Mouse (Mus musculus) left cerebral cortex, adult 2 months (tissue): ENCODE results near the gene Dhrs13. TPM values are rescaled to one million over a fixed set of nuclear protein-coding genes. Genes with fewer than 3 reads are reported as not detected.
A peak's percentile ranks its signal among the peaks of the same experiment; 100 is the strongest.

ENCODE experiments used
- DNase-seq, 2 experiments: peaks; one replicate each; pipeline ENCODE4 v3.0.0; 2021 to 2022; ENCODE audit warnings: low spot score in 2 of 2, mixed read lengths in 1 of 2; ENCODE audit errors: extremely low spot score in 1 of 2
- H3K27ac ChIP-seq: fragments of 200-600 bp; 2 replicates; pipeline ENCODE4 v1.8.1; 2022
- H3K4me3 ChIP-seq: fragments of 200-600 bp; 2 replicates; pipeline ENCODE4 v1.8.1; 2022
- CTCF ChIP-seq: fragments of 200-600 bp; IDR thresholded peaks from 2 replicates; pipeline ENCODE4 v1.8.1; 2022; ENCODE audit warnings: antibody characterized with exemption, mild to moderate bottlenecking, moderate library complexity
- intact Hi-C: fragments of 180-260 bp; cut with DNase I; formaldehyde crosslinking; loops from one replicate; pipeline ENCODE4 v1.15.1; 2025
- long read RNA-seq, 2 experiments: library from polyadenylated mRNA; stranded (forward); transcript quantifications; one replicate each; pipeline ENCODE4 v2.0.0; 2021; ENCODE audit warnings: borderline mapping rate in 2 of 2
- total RNA-seq, 2 experiments: library from RNA; stranded (reverse); gene quantifications; 2 replicates each; pipeline ENCODE4 v1.2.3; 2021

The Dhrs13 gene
- 1 to 10 TPM; 5.5 to 6.3 TPM for total RNA-seq
- long read RNA-seq, experiment 1, transcript Dhrs13-201 (5 exons, 1,779 nt), result major isoform, 5 of 7 reads
- long read RNA-seq, experiment 1, partial matches to known transcripts, result 0 of 7 reads
- long read RNA-seq, experiment 1, other reads (novel, unspliced or antisense), result 1 of 7 reads
- long read RNA-seq, experiment 2, transcript Dhrs13-201 (5 exons, 1,779 nt), result major isoform, 5 of 7 reads
- long read RNA-seq, experiment 2, partial matches to known transcripts, result 0 of 7 reads
- long read RNA-seq, experiment 2, other reads (novel, unspliced or antisense), result 1 of 7 reads

- DNase-seq, result peak; percentile 87 to 91
- peak within 1 kb of the TSS; percentile 57 for H3K4me3 ChIP-seq
- TF ChIP-seq CTCF, result peak; percentile 81
- H3K27ac ChIP-seq, result peak within 1 kb of the TSS; percentile 51
- intact Hi-C loops, result loop anchor here (5.0 kb wide), 1 partner anchor 45 kb away; no protein-coding TSS in a partner anchor
These were observed at the start of gene Dhrs13 for GRCm38 (mm10) chr11:78031947-78032808. Gene Dhrs13, plus strand, starts transcription at chr11:78032280.

- Histone ChIP-seq H3K4me3 (peak within 1 kb of the TSS; percentile 83), H3K27ac (peak within 1 kb of the TSS; percentile 100)
- intact Hi-C loops, result loop anchor here (1.0 to 10.0 kb wide), 2 partner anchors 201 to 488 kb away; partner anchors contain the start of genes Git1 and Rpl23a
- no peak for TF ChIP-seq CTCF
- DNase-seq, result peak; percentile 100
These were observed 49.6 kb upstream of the Dhrs13 start, which contains the start of gene Phf12 for GRCm38 (mm10) chr11:77982441-77982905. Gene Phf12, plus strand, starts transcription at chr11:77982754.

GRCm38 (mm10) chr11:77983191-77983936, 48.7 kb upstream of the Dhrs13 start:
- Histone ChIP-seq H3K27ac (peak overlapping the region; percentile 91), H3K4me3 (peak overlapping the region; percentile 83)
- TF ChIP-seq CTCF, result no peak
- intact Hi-C loops, result loop anchor here (10.0 kb wide), 1 partner anchor 489 kb away; the partner anchor contains the start of gene Git1
- DNase-seq, result peak; percentile 52 to 53

- DNase-seq, result peak; percentile 64 to 66
- TF ChIP-seq CTCF, result no peak; the same call in 1 of the 2 replicates
- Histone ChIP-seq H3K4me3 (peak overlapping the region; percentile 83), H3K27ac (peak overlapping the region; percentile 91)
- intact Hi-C loops, result loop anchor here (10.0 kb wide), 1 partner anchor 489 kb away; the partner anchor contains the start of gene Git1
These were observed 47.9 kb upstream of the Dhrs13 start for GRCm38 (mm10) chr11:77983937-77984835.

GRCm38 (mm10) chr11:77984836-77985231, 47.2 kb upstream of the Dhrs13 start:
- TF ChIP-seq CTCF, result no peak
- DNase-seq, result peak; percentile 32 to 55
- Histone ChIP-seq H3K27ac (peak overlapping the region; percentile 91), H3K4me3 (peak overlapping the region; percentile 83)
- intact Hi-C loops, result loop anchor here (5.0 to 10.0 kb wide), 2 partner anchors 47 to 490 kb away; partner anchors contain the start of genes Dhrs13 and Git1

GRCm38 (mm10) chr11:77985541-77986065, 46.5 kb upstream of the Dhrs13 start:
- H3K27ac ChIP-seq, result peak overlapping the region; percentile 91
- no peak for DNase-seq
- intact Hi-C loops, result loop anchor here (5.0 to 10.0 kb wide), 2 partner anchors 47 to 491 kb away; partner anchors contain the start of genes Dhrs13 and Git1
- peak overlapping the region; percentile 83 for H3K4me3 ChIP-seq
- TF ChIP-seq CTCF, result no peak

GRCm38 (mm10) chr11:77989071-77989690, 42.9 kb upstream of the Dhrs13 start:
- H3K4me3 ChIP-seq, result no peak overlapping the region
- no peak overlapping the region for H3K27ac ChIP-seq
- intact Hi-C loops, result loop anchor here (5.0 to 10.0 kb wide), 2 partner anchors 43 to 494 kb away; partner anchors contain the start of genes Dhrs13 and Git1
- no peak for TF ChIP-seq CTCF
- DNase-seq, result no peak

- no peak for TF ChIP-seq CTCF
- H3K4me3 ChIP-seq, result no peak overlapping the region
- DNase-seq, result no peak
- intact Hi-C loops, result no loop called here
- H3K27ac ChIP-seq, result no peak overlapping the region
These were observed 36.5 kb upstream of the Dhrs13 start for GRCm38 (mm10) chr11:77995556-77995955.

- intact Hi-C loops, result no loop called here
- no peak for TF ChIP-seq CTCF
- Histone ChIP-seq H3K4me3 (no peak overlapping the region), H3K27ac (no peak overlapping the region)
- no peak for DNase-seq
These were observed 25.6 kb upstream of the Dhrs13 start for GRCm38 (mm10) chr11:78006446-78006845.
